Mouse (Mus musculus) intestine, embryonic 14.5 days (tissue): ENCODE measurements at regions not wholly inside any gene's neighbourhood (a gene's known extent, or its start where the extent isn't known, plus 50 kb on each side); places are given as distances from the start of the nearest gene placed in this dataset.

Source experiments
- ATAC-seq: fragments of 200-750 bp; cut with Nextera tagmentation; replicated peaks from 2 replicates; pipeline ENCODE4 v1.8.0; 2017; ENCODE audit warnings: low read depth, moderate number of reproducible peaks, moderate TSS enrichment, moderate library complexity; ENCODE audit not compliant: low FRiP score, low TSS enrichment
- DNase-seq: peaks from one replicate; pipeline ENCODE4 v3.0.0-alpha.2; 2018; ENCODE audit warnings: low spot score
- H3K27ac ChIP-seq: fragments of 300-500 bp; sonication (generic); 2 replicates; pipeline ENCODE4 v1.5.1; 2014; ENCODE audit warnings: low read depth, mild to moderate bottlenecking, control low read depth
- H3K27me3 ChIP-seq: fragments of 300-500 bp; sonication (generic); replicated peaks from 2 replicates; pipeline ENCODE4 v1.6.1; 2014; ENCODE audit warnings: low read length, control low read depth; ENCODE audit not compliant: control insufficient read depth, insufficient read depth
- H3K36me3 ChIP-seq: fragments of 300-500 bp; sonication (generic); 2 replicates; pipeline ENCODE4 v1.6.1; 2014; ENCODE audit warnings: low read length, control low read depth; ENCODE audit not compliant: control insufficient read depth, insufficient read depth
- H3K4me1 ChIP-seq: fragments of 300-500 bp; sonication (generic); replicated peaks from 2 replicates; pipeline ENCODE4 v1.6.1; 2014; ENCODE audit warnings: low read length, control low read depth, mixed read lengths; ENCODE audit not compliant: control insufficient read depth, insufficient read depth
- H3K4me2 ChIP-seq: fragments of 300-500 bp; sonication (generic); 2 replicates; pipeline ENCODE4 v1.6.1; 2014; ENCODE audit warnings: low read length
- H3K4me3 ChIP-seq: fragments of 300-500 bp; sonication (generic); 2 replicates; pipeline ENCODE4 v1.5.1; 2014; ENCODE audit warnings: low read depth, low read length, control low read depth, mixed read lengths
- H3K9ac ChIP-seq: fragments of 300-500 bp; sonication (generic); 2 replicates; pipeline ENCODE4 v1.6.1; 2014; ENCODE audit warnings: mild to moderate bottlenecking, low read length
- H3K9me3 ChIP-seq: fragments of 300-500 bp; sonication (generic); 2 replicates; pipeline ENCODE4 v1.6.1; 2016; ENCODE audit warnings: low read length, control low read depth; ENCODE audit not compliant: control insufficient read depth
- WGBS: fragments of 180-500 bp; shearing (Covaris S2); extraction: QIAGEN DNeasy Blood & Tissue Kit; methylation state at CpG from one replicate; pipeline ENCODE4 v1.1.7; 2014; 5-methylcytosine and 5-hydroxymethylcytosine counted together

- Histone ChIP-seq H3K4me1 (no peaks in the 10 kb centered on the region), H3K27me3 (no peaks in the 10 kb centered on the region), H3K4me3 (no peak overlapping the region), H3K9ac (no peak overlapping the region), H3K9me3 (no peaks in the 10 kb centered on the region), H3K36me3 (no peaks in the 10 kb centered on the region), H3K4me2 (no peak overlapping the region), H3K27ac (no peak overlapping the region)
- WGBS, result 47% methylated on average over 12 of the region's 12 CpGs
- DNase-seq, result no peak
- ATAC-seq, result no peak
Measured at GRCm38 (mm10) chr8:26471811-26472550, 352.6 kb downstream of the Gm45692 start.

- Histone ChIP-seq H3K4me2 (no peak overlapping the region), H3K4me3 (no peak overlapping the region)
Measured at GRCm38 (mm10) chr8:26484749-26485148, 365.4 kb downstream of the Gm45692 start.

GRCm38 (mm10) chr8:26487866-26488265 is 368.5 kb downstream of the Gm45692 start:
- Histone ChIP-seq H3K9ac (no peak overlapping the region), H3K4me2 (no peak overlapping the region), H3K27ac (no peak overlapping the region), H3K36me3 (no peaks in the 10 kb centered on the region), H3K4me1 (no peaks in the 10 kb centered on the region), H3K4me3 (no peak overlapping the region), H3K9me3 (no peaks in the 10 kb centered on the region), H3K27me3 (no peaks in the 10 kb centered on the region)
- ATAC-seq (no peak), DNase-seq (no peak)
- 88% methylated on average over 7 of the region's 7 CpGs for WGBS

More at GRCm38 (mm10) chr8:26484749-26485148, 365.4 kb downstream of the Gm45692 start:
- no peak overlapping the region for H3K9ac ChIP-seq
- DNase-seq (no peak), ATAC-seq (no peak)
- H3K27ac ChIP-seq, result no peak overlapping the region
- no peaks in the 10 kb centered on the region for H3K36me3 ChIP-seq
- H3K27me3 ChIP-seq, result no peaks in the 10 kb centered on the region
- WGBS, result 92% methylated on average over 5 of the region's 5 CpGs
- no peaks in the 10 kb centered on the region for H3K9me3 ChIP-seq
- no peaks in the 10 kb centered on the region for H3K4me1 ChIP-seq

- 79% methylated on average over 8 of the region's 8 CpGs for WGBS
- Histone ChIP-seq H3K36me3 (no peaks in the 10 kb centered on the region), H3K4me1 (no peaks in the 10 kb centered on the region), H3K27ac (no peak overlapping the region), H3K9ac (no peak overlapping the region), H3K4me2 (no peak overlapping the region), H3K27me3 (no peaks in the 10 kb centered on the region), H3K4me3 (no peak overlapping the region), H3K9me3 (no peaks in the 10 kb centered on the region)
- ATAC-seq (no peak), DNase-seq (no peak)
Measured at GRCm38 (mm10) chr8:26488590-26488989, 369.3 kb downstream of the Gm45692 start.

GRCm38 (mm10) chr8:26501196-26501813 is 382.0 kb downstream of the Gm45692 start:
- Histone ChIP-seq H3K9me3 (no peaks in the 10 kb centered on the region), H3K4me1 (peaks cover 10% of the 10 kb centered on the region; the same call in 1 of the 2 replicates), H3K4me2 (no peak overlapping the region), H3K27ac (no peak overlapping the region), H3K4me3 (no peak overlapping the region), H3K27me3 (no peaks in the 10 kb centered on the region), H3K9ac (no peak overlapping the region), H3K36me3 (no peaks in the 10 kb centered on the region)
- ATAC-seq, result no peak
- WGBS, result 77% methylated on average over 9 of the region's 9 CpGs
- DNase-seq, result peak; percentile 40

GRCm38 (mm10) chr8:26501814-26502572 is 382.7 kb downstream of the Gm45692 start:
- WGBS, result 48% methylated on average over 11 of the region's 11 CpGs
- Histone ChIP-seq H3K4me2 (no peak overlapping the region), H3K4me1 (peaks cover 10% of the 10 kb centered on the region; the same call in 1 of the 2 replicates), H3K27ac (no peak overlapping the region), H3K9ac (no peak overlapping the region), H3K4me3 (no peak overlapping the region), H3K9me3 (no peaks in the 10 kb centered on the region), H3K27me3 (no peaks in the 10 kb centered on the region), H3K36me3 (no peaks in the 10 kb centered on the region)
- peak; percentile 48 for DNase-seq
- no peak for ATAC-seq

- no peak overlapping the region for H3K4me3 ChIP-seq
- H3K9me3 ChIP-seq, result no peaks in the 10 kb centered on the region
- H3K4me2 ChIP-seq, result no peak overlapping the region
- no peak overlapping the region for H3K27ac ChIP-seq
- H3K9ac ChIP-seq, result no peak overlapping the region
- ATAC-seq (no peak), DNase-seq (peak; percentile 51)
- WGBS, result 59% methylated on average over 4 of the region's 4 CpGs
- H3K36me3 ChIP-seq, result no peaks in the 10 kb centered on the region
- H3K4me1 ChIP-seq, result peaks cover 11% of the 10 kb centered on the region; the same call in 1 of the 2 replicates
- no peaks in the 10 kb centered on the region for H3K27me3 ChIP-seq
Measured at GRCm38 (mm10) chr8:26502772-26503171, 383.4 kb downstream of the Gm45692 start.

- H3K9me3 ChIP-seq, result no peaks in the 10 kb centered on the region
- H3K36me3 ChIP-seq, result no peaks in the 10 kb centered on the region
- no peak overlapping the region for H3K4me2 ChIP-seq
- no peaks in the 10 kb centered on the region for H3K27me3 ChIP-seq
- no peak overlapping the region for H3K27ac ChIP-seq
- no peak overlapping the region for H3K9ac ChIP-seq
- DNase-seq (no peak), ATAC-seq (no peak)
- 49% methylated on average over 4 of the region's 4 CpGs for WGBS
- no peak overlapping the region for H3K4me3 ChIP-seq
- H3K4me1 ChIP-seq, result peaks cover 16% of the 10 kb centered on the region; the same call in 1 of the 2 replicates
Measured at GRCm38 (mm10) chr8:26503918-26504317, 384.6 kb downstream of the Gm45692 start.
